Mouse (Mus musculus) stomach, postnatal 0 days (tissue): ENCODE data around the gene Nmur2.

Experiments used
- CTCF ChIP-seq: IDR thresholded peaks from 2 replicates; pipeline ENCODE4 v1.5.1; 2016; ENCODE audit warnings: antibody characterized with exemption, low read depth, mild to moderate bottlenecking, moderate library complexity
- EP300 ChIP-seq: optimal IDR thresholded peaks from 2 replicates; pipeline ENCODE3; 2016; ENCODE audit warnings: antibody characterized with exemption

DNA sequence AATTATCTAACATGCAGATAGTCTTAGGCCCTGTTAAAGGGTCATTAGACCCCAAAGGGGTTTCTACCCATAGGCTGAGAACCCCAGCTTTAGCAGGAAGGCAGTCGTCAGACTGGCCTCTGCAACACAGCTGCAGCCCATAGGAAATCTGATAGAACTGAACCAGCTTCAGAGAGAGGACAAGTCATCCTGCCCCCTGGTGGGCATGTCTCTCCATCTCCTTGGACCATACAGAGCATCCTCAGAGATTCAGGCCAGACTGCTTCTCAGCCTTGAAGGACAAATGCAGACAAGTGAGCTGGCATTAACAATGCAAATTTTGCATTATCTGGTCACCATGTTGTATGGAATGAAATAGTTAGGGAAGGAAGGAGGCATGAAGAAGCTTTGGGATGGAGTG is 59.2 kb downstream of the Nmur2 start:
- TF ChIP-seq CTCF (peak; percentile 64), EP300 (no peak)
